Mouse (Mus musculus) adrenal gland, postnatal 36 days (tissue): ENCODE data around the gene Map3k3. TPM values are rescaled to one million over a fixed set of nuclear protein-coding genes. Genes with fewer than 3 reads are reported as not detected.

Source experiments
- DNase-seq, 2 experiments: peaks; one replicate each; pipeline ENCODE4 v3.0.0; 2021; ENCODE audit warnings: mixed read lengths in 1 of 2
- total RNA-seq, 2 experiments: library from RNA; stranded (reverse); gene quantifications; 2 replicates each; pipeline ENCODE4 v1.2.3; 2021

Gene Map3k3
- total RNA-seq, 2 experiments from 2014 or later: 40.5 to 40.8 TPM

DNA sequence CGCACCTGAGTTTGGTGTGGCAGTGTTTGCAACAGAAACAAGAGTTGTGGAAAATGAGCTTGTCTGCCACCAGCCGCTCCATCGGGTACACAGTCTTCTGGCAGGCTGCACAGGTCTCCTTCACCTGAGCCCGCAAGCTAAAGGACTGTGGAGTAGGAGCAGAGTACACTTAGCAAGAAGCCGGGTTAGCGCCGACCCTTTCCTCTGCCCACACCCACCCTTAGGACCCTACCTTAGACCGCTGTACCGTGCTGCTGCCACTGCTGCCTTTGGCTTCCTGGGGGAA, 74.5 kb downstream of the Map3k3 start:
- no peak for DNase-seq

DNA sequence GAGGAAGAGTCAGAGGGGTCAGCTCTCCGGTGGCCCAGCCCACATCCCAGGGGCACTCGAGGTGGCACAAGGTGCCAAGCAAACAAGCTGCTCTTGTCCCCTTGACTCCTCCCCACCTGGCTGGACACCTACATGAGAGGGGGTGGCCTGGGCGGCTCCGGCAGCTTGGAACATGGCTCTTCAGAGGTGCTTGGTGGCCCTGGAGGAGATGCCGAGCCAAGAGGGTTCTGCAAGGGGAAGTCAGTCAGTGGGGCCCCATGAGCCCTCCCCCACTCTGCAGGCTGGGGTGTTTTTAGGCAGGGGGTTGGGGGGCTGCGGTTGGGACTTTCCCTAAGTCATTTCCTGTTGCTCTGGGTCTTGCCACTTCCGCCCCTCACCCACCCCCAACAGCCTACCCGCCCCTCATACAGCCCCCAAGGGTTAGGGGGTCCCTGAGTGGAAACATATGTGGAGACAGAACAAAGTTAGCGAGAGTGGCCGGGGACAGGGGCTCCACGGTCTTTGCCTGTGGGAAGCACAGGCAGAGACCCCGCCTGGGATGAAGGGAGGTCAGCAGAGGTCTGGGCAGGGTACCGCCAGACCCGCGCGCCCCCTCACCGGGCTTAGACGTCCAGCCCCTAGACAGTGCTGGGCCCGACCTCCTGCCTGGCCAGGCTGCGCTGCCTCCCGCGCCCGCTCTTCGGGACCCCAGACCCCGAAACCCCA, 75.0 kb downstream of the Map3k3 start:
- peak in 1 of 2 experiments; percentile 60 for DNase-seq

DNA sequence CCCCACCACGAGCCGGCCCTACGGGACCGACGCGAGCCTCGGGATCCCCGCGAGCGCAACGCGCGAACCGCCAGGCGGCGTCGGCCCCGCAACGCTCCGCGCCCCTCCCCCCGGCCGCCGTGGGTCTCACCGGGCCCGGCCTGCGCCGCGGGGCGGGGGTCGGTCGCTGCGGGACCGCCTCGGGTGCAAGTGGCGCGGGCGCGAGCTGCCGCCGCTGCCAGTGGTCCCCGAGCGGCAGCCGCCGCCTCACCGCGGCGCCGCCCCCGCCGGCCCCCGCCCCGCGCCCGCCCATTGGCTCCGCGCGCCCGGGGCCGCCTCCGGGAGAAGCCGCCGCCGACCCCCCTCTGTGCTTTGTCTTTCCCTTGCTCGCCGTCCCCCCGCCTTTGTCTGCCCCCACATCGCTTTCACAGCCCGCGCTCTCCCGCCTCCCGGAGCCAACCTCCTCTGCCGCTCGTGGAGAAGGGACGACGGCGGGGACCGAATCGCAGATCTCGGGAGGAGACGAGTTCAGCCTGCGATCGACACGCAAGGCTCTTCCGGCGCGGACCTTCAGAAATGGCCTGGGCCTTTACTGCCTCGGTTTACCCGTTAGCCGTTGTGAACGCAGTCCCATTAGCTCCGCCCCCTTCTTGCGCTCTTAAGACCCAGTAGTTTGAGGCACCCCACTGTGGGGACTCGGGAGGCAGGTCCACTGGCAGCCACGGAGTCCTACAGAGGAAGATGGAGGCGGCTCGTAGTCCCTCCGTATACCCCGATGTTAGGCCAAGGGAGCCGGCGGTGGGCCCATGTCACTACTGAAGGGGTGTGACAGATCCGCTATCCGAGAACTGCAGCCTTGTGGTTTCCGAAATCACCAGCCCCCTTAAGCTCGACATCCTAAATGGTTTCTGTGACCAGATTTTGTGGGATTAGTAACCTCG, 75.8 kb downstream of the Map3k3 start:
- DNase-seq: peak; percentile 82 to 90

DNA sequence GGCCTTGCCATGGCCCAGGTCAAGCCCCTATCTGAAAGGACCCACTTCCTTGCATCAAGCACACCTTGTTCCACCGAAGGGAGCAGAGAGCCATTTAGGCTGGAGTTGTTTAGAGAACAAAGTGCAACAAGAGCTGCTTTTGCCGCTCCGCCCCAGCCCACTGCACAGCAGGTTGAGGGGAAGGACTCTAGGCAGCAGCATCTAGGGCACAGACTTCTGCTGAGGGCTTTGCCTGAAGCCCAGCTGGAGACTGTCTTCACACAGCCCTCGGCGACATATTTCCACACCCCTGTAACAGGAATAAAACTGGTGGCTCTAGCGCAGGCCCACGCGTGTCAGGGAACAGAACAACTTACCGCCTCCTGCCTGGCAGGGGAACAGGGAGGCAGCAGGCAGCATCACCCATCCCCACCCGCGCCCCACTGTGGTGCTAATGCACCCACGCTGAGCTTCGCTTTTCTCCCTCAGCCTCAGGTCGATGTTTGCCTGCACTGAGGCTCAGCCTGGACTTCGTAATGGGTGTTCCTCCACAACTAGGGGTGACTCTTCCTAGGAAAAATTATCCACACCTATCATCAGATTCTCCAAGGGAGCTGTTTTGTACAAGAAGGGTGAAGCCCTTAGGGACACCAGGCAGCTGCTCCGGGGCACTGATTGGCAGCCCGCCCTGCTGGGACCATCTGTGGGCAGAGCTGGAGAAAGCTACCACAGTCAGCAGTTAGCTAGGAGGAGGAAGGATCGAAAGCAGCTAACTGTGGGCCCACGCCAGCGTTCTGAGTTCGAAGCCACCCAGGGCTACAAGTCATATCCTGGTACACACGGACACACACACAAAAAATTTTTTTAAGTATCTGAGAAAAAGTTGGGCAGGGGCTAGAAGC, 76.7 kb downstream of the Map3k3 start, which contains the start of the genes Gm10840 and Limd2:
TSS of gene Gm10840 (plus strand) at position 10 of the 881 bp plus-strand sequence.
TSS of gene Limd2 (minus strand) at position 20 of the 881 bp plus-strand sequence.
- peak in 1 of 2 experiments; percentile 28 for DNase-seq

DNA sequence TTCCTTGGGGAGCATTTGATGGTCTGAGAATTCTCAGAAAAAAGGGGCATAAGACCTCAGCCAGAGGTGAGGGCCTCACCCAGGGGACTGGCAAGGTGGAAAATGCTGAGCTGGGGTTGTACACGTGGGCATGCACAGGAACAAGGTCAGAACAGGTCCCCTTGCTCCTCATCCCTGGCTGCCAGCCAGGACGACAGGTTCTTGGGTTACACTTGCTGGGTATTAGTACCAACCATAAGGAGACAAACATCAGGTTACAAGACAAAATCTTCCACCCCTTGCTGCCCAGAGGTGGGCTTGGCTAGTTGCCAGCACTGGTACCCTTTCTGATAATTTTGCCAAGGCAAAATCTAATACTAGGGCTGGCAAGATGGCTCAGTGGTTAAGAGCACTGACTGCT, 77.8 kb downstream of the Map3k3 start:
- DNase-seq: no peak

DNA sequence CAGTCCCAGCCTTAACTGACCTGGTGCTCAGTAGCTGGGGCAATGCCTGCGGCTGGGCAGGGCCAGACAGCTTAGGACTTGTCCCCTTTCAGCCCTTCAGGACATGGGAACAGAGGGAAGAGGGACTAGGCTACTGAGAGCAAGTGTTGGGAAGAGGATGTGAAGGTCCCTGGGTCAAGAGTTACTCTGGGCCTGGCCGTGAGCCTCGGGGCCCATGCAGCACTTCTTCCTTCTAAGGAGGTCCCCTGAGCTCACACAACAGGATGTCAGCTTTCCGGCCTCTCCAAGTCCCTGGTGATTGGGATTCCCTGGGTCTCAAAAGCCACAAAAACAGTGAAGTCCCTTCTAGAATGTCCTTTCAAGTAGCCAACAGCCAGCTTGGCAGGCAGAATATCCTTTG, 79.1 kb downstream of the Map3k3 start:
- DNase-seq: peak in 1 of 2 experiments; percentile 56

DNA sequence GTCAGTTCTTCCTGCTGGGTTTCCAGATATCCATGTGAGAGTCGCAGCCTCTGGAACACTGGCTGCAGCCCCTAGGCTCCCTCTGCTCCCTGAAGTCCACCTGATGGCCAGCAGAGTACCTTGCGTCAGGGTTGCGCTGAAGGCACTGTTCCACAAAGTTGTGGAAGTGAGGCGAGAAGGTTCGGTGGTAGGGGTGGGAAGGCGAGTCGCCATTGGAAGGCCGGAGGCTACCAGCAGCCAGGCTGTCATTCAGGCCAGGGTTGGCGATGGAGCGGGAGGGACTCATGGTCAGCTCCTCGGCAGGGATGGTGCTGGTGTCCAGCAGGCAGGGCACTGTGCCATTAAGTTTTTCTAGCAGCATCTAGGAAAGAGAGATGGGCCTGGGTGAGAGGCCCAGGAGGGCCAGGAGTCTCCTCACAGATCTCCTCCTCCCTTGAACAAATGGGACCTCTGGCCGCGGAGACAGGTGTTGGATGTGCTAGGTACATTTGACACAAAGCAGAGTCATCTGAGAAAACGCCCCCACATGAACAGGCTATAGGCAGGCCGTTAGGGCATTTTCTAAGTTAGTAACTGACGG, 80.3 kb downstream of the Map3k3 start:
- no peak for DNase-seq

DNA sequence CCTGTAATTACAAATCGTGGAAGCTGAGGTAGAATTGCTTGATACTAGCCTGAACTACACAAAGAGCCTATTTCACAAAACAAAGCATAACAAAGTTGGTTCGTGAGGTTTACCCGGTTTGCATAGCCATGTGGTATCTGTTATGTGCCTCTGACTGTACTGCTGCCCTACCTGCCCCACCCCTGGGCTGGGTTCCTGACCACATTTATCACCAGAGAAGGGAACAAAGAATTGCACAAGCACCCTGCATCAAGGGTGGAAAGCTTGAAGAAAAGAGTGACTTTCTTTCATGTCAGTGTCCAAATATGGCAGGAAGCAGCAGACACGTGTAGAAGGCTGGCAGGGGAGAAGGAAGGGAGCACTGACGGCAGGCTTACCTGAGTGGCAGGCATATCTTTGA, 83.0 kb downstream of the Map3k3 start:
- DNase-seq: no peak

DNA sequence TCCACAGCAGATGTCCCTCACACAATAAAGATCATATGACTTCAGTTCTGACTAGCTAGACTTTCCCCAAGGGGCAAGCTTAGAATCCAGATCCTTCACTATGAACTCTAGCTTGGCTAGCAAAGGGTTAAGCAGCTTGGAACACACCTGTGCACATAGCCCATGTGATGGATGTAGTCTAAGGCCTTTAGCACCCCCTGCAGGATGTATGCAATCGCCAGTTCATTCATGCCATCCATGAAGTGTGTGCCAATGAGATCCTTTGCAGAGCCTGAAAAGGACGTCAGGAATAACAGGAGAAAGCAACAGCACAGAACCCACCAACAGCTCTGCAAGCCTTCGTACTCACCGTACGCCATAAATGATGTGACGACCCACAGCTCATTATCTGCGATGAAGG, 86.4 kb downstream of the Map3k3 start:
- DNase-seq: no peak

DNA sequence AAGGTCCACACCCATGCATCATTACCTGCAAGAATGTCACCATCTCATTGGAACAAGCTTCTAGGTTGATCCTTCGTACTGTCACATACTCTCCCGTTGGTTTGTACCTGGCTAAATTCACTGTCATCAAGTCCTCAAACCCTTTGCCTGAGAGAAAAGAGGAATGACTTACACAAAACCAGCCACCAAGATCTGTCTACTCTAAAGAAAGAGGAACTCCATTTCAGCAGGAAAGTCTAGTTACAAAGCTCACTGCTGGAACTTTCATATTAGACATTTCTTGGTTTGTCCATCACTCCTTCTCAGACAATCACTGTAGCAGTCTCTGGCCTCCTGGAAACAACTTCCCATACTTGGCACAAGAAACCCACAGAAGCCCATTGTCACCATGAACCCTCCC, 88.8 kb downstream of the Map3k3 start:
- DNase-seq: no peak

DNA sequence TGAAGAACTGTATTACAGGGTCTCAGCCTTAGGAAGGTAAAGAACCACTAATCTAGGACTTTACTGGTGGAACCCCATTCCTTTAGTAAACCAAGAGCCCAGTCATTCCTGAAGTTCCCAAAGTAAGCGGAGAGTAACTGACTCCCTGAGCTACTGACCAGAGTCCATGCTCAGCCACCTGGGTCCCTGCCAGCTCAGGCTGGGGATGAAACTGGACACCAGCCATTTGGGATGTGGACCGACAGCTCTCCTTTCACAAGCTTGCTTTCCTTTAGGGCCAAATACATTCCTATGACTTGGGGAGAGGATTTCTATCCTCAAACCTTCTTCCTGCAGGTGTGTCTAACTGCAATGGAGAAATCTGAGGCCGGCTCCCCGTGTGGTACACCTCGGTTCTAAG, 90.0 kb downstream of the Map3k3 start:
- peak in 1 of 2 experiments; percentile 47 for DNase-seq

DNA sequence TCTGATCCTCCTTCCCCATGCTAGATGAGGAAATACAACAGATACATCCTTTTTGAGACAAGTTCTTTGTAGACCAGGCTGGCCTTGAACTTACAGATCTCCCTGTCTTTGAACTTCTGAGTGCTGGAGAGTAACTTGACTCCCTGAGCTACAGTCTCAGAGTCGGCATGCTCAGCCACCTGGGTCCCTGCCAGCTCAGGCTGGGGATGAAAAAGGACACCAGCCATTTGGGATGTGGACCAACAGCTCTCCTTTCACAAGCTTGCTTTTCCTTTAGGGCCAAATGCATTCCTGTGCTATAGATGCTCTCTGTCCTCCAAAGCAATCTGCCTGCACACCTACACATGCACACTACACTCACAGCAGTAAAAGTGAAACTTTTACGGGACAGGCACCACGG, 90.7 kb downstream of the Map3k3 start:
- DNase-seq: peak; percentile 55 to 61

DNA sequence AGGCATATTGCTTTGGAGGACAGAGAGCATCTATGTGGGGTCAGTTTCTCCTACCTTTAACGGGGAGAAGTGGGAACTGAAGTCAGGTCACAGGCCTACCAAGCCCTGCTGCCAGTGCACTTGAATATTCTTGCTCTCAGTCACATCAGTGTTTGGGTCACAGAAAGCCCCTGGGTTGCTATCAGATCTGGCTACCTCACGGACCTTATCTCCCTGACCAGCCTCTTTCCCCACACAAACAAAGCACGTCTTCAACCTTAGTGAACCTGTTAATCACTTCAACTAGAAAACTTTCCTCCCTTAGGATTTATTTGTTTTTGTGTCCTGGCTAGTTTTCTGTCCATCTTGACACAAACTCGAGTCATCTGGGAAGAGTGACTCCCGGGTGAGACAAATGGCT, 92.0 kb downstream of the Map3k3 start:
- no peak for DNase-seq

DNA sequence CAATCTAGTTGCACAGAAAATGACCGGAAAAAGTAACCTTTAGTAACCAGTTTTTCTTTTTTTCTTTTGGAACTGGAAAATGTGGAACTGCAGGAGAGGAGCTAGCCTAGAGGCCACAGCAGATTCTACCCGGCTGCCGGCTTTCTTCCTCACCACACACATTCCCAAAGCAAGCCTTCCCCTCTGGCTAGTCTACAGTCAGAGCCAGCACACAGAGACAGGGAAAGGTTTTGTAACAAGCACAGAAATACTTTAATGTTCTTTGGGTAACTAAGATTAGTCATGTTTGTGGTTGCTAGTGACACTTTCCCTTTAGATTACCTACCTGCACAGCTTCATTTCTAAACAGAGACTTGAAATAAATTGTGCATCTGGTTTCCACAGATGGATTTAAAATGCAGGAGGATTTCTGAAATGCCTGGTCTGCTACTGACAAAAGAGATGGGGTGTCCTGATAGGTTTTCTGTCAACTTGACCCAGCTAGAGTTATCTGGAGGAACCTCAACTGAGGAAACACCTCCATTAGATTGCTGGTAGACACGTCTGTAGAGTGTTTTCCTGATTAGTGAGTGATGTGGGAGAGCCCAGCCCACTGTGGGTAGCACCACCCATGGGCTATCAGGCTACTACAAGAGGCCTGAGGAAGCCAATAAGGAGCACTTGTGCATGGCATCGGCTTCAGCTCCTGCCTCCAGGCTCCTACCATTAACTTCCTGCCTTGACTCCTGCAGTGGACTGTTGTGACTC, 93.8 kb downstream of the Map3k3 start:
- DNase-seq: no peak

DNA sequence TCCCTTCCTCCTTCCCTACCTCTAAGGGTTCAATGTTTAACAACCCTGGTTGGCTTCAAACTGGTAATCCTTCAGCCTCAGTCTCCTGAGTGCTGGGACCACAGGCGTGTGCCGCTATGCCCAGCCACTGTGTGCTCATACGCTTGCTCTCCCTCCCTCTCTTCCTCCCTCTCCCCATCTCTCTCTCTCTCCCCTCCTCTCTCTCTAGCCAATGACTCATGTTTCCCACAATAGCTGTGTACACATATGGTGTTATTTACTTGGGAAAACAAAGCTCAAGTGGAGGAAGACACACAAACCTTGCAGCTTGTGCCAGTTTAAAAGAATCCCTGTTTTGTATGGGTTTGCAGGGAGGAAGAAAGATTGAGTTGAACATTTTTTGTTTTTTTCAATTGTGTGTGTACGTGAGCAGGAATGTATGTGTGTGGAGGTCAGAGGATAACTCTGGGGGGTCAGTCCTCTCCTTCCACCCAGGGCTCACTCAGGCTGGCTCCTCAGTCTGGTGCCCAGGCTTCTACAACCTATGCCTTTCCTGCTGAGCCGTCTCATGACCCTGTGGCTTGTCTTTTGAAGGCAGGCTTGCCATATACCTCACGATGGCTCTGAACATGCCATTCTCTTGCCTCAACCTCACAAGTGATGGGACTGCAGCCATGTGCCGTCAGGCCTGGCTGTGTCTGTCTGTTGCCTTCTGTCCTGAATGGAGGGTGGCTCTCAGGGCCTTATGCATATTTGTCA, 95.5 kb downstream of the Map3k3 start:
- DNase-seq: no peak

DNA sequence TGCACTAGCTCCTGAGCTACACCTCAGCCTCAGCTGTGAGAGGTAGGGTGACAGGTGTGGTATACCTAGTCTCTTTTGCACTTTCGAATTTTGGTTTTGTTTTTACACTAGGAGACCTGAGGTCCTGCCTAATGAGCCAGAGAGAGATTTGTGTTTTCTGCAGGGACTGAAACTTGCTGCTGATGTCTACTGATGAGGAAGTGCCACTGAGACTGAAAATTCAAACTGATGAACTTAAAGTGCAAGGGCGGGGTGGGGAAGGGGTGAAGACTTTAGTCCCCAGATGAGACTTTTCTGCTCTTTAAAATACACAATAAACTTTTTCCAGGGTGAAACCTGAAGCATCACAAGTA, 96.0 kb downstream of the Map3k3 start:
- DNase-seq: no peak

DNA sequence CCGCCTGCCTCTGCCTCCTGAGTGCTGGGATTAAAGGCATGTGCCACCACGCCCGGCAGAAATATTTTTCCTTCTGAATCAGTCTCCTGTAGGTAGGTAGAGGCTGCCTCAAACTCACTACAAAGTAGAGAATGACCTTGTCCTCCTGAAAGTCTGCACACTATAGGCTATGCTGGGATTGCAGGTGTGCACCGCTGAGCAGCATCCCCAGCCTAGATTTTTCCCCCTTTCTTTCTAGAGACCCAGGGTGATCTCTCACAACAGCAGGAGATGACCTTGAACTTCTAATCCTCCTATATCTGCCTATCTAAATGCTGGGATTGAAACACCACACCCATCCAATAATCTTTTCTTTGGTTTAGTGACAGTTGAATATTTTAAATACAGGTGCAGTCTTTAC, 102.9 kb downstream of the Map3k3 start:
- DNase-seq: no peak

DNA sequence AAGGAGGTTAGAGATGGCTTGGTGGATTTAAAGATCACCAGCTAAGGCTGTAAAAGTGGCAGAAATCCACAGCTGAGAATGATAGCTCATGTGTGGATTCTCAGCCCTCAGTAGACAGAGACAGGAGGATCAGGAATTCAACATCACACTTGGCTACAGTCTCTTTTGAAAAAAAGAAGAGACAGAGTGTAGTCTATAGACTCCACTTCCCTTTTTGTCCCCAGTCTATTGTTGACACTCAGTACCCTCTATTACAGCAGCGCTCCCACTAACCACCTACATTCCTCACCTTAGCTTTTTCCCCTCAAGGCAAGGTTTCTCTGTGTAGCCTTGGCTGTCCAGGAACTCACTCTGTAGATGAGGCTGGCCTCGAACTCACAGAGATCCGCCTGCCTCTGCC, 107.3 kb downstream of the Map3k3 start:
- DNase-seq: no peak

DNA sequence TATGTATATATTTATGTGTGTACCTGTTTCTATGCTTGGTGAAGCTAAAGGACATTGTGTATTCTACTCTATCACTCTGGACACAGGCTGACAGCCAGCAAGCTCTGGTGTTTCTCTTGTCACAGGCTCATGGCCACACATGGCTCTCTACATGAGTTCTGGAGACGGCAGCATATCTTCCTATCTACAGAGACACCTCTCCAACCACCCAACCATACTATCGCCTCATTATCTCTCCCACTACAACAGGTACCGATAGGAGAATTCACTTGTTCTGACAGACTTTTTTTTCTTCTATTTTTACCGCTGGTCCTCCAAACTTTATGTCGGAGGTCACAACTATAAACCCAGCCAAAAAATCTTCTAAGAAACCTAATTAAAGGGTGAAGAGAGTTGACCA, 107.8 kb downstream of the Map3k3 start:
- DNase-seq: no peak

DNA sequence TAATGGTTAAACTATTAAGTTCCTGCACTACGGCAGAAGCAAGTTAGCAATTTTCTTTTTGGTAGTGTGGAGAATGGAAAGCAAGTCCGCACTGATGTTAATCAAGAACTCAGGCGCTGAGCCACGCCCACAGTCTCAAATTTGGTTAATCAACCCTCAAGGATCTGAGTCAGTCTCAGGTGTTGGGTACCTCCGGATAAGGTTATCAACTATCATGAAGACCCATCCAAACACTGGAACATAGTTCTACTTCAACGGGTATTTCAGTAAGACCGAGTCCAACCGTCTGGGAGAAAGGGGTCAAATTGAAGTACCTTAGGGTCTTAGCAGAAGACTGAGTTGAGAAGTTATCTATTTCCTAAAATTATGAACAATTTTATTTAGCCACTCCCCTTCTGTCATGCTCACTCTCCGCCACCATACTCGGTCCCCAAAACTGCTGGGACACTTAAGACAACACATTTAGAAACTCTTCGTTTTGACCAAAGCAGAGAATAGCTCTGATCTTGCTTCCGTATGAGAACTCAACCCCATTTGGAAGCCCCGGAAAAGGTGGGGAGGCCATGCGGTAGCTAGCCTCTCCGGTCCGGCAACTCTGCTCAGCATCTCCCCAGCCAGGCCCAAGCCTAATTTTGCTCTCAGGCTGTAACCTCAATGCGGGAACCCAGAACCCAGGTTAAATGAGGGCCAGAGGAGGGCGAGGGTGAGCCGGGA, 108.4 kb downstream of the Map3k3 start:
- no peak for DNase-seq
